Mouse (Mus musculus) embryonic stem cell, embryonic (primary cell): ENCODE measurements around the gene Gfod1.

ENCODE experiments used
- CTCF ChIA-PET, 4 experiments: fragments of 300-600 bp in 2 of 4; fragments of 350-600 bp in 2 of 4; sonication (Branson Sonifier 250); formaldehyde crosslinking; loops; one replicate each; lab custom pipeline; 2022; ENCODE audit warnings: inconsistent platforms in 2 of 4; lab: Charles Lee
- POLR2A ChIA-PET, 4 experiments: fragments of 300-600 bp in 2 of 4; fragments of 350-600 bp in 2 of 4; sonication (Branson Sonifier 250); formaldehyde crosslinking; loops; one replicate each; lab custom pipeline; 2022; ENCODE audit warnings: antibody characterized with exemption in 4 of 4, inconsistent platforms in 1 of 4; lab: Charles Lee

Gene Gfod1

GRCm38 (mm10) chr13:43286836-43287235, 17.1 kb downstream of the Gfod1 start:
- POLR2A ChIA-PET: interaction anchor here in 3 of 4 experiments (0.7 to 6.0 kb wide), 5 partner anchors 11 to 138 kb away, joined by 3 to 34 read pairs (median 3); no protein-coding TSS in a partner anchor
- CTCF ChIA-PET: interaction anchor here in 1 of 4 experiments (0.7 kb wide), 1 partner anchor 257 kb away, joined by 3 read pairs; no protein-coding TSS in a partner anchor

GRCm38 (mm10) chr13:43284711-43285151, 19.2 kb downstream of the Gfod1 start:
- ChIA-PET CTCF (interaction anchor here in 1 of 4 experiments (0.6 kb wide), 1 partner anchor 9 kb away, joined by 7 read pairs; no protein-coding TSS in a partner anchor), POLR2A (interaction anchor here in 3 of 4 experiments (0.6 to 6.0 kb wide), 3 partner anchors 11 to 247 kb away, joined by 6 to 34 read pairs (median 8); no protein-coding TSS in a partner anchor)

GRCm38 (mm10) chr13:43273906-43274305, 30.1 kb downstream of the Gfod1 start:
- POLR2A ChIA-PET: interaction anchor here in 2 of 4 experiments (0.5 to 7.9 kb wide), 4 partner anchors 13 to 59 kb away, joined by 3 to 34 read pairs (median 4); no protein-coding TSS in a partner anchor
- CTCF ChIA-PET: no interaction called here

- CTCF ChIA-PET: interaction anchor here in 1 of 4 experiments (0.9 kb wide), 1 partner anchor 71 kb away, joined by 4 read pairs; no protein-coding TSS in a partner anchor
- POLR2A ChIA-PET: interaction anchor here in 1 of 4 experiments (0.7 to 7.9 kb wide), 6 partner anchors 9 to 57 kb away, joined by 3 to 34 read pairs (median 4); no protein-coding TSS in a partner anchor
These were observed 31.5 kb downstream of the Gfod1 start for GRCm38 (mm10) chr13:43272303-43273135.

- CTCF ChIA-PET: interaction anchor here in 2 of 4 experiments (0.9 to 1.7 kb wide), 2 partner anchors 46 to 70 kb away, joined by 4 to 6 read pairs; no protein-coding TSS in a partner anchor
- POLR2A ChIA-PET: interaction anchor here in 3 of 4 experiments (0.5 to 7.9 kb wide), 5 partner anchors 10 to 659 kb away, joined by 3 to 34 read pairs (median 7); no protein-coding TSS in a partner anchor
These were observed 32.5 kb downstream of the Gfod1 start for GRCm38 (mm10) chr13:43271481-43271880.

- ChIA-PET CTCF (interaction anchor here in 1 of 4 experiments (0.9 to 1.7 kb wide), 2 partner anchors 45 to 70 kb away, joined by 3 to 6 read pairs; no protein-coding TSS in a partner anchor), POLR2A (interaction anchor here in 1 of 4 experiments (0.5 to 7.9 kb wide), 4 partner anchors 9 to 27 kb away, joined by 3 to 34 read pairs (median 6); no protein-coding TSS in a partner anchor)
These were observed 33.8 kb downstream of the Gfod1 start for GRCm38 (mm10) chr13:43270220-43270597.

- ChIA-PET CTCF (interaction anchor here in 1 of 4 experiments (0.9 to 1.7 kb wide), 2 partner anchors 45 to 70 kb away, joined by 3 to 6 read pairs; no protein-coding TSS in a partner anchor), POLR2A (interaction anchor here in 1 of 4 experiments (0.5 to 7.9 kb wide), 4 partner anchors 8 to 27 kb away, joined by 3 to 34 read pairs (median 6); no protein-coding TSS in a partner anchor)
These were observed 34.3 kb downstream of the Gfod1 start for GRCm38 (mm10) chr13:43269460-43270219.

- ChIA-PET POLR2A (interaction anchor here in 2 of 4 experiments (0.7 to 1.1 kb wide), 2 partner anchors 11 to 89 kb away, joined by 3 read pairs; no protein-coding TSS in a partner anchor), CTCF (interaction anchor here in 2 of 4 experiments (0.6 to 0.9 kb wide), 2 partner anchors 56 to 69 kb away, joined by 4 read pairs; no protein-coding TSS in a partner anchor)
These were observed 35.2 kb downstream of the Gfod1 start for GRCm38 (mm10) chr13:43268539-43269327.

GRCm38 (mm10) chr13:43267902-43268301, 36.1 kb downstream of the Gfod1 start:
- POLR2A ChIA-PET: interaction anchor here in 2 of 4 experiments (0.7 to 1.1 kb wide), 2 partner anchors 10 to 88 kb away, joined by 3 read pairs; no protein-coding TSS in a partner anchor
- CTCF ChIA-PET: interaction anchor here in 2 of 4 experiments (0.6 to 0.9 kb wide), 2 partner anchors 55 to 68 kb away, joined by 4 read pairs; no protein-coding TSS in a partner anchor

GRCm38 (mm10) chr13:43267216-43267615, 36.8 kb downstream of the Gfod1 start:
- ChIA-PET POLR2A (no interaction called here), CTCF (no interaction called here)

- POLR2A ChIA-PET: no interaction called here
- CTCF ChIA-PET: interaction anchor here in 1 of 4 experiments (0.6 kb wide), 2 partner anchors 27 to 55 kb away, joined by 3 read pairs; no protein-coding TSS in a partner anchor
These were observed 37.6 kb downstream of the Gfod1 start for GRCm38 (mm10) chr13:43266333-43266732.

GRCm38 (mm10) chr13:43265116-43265515, 38.9 kb downstream of the Gfod1 start:
- CTCF ChIA-PET: no interaction called here
- POLR2A ChIA-PET: interaction anchor here in 1 of 4 experiments (1.5 kb wide), 1 partner anchor 81 kb away, joined by 3 read pairs; no protein-coding TSS in a partner anchor

- CTCF ChIA-PET: interaction anchor here in 1 of 4 experiments (1.3 kb wide), 1 partner anchor 69 kb away, joined by 3 read pairs; no protein-coding TSS in a partner anchor
- POLR2A ChIA-PET: interaction anchor here in 2 of 4 experiments (0.7 to 1.5 kb wide), 3 partner anchors 9 to 48 kb away, joined by 3 to 4 read pairs (median 3); no protein-coding TSS in a partner anchor
These were observed 40.3 kb downstream of the Gfod1 start for GRCm38 (mm10) chr13:43263646-43264045.

- ChIA-PET CTCF (no interaction called here), POLR2A (interaction anchor here in 2 of 4 experiments (1.0 to 2.5 kb wide), 3 partner anchors 9 to 47 kb away, joined by 3 to 9 read pairs (median 4); no protein-coding TSS in a partner anchor)
These were observed 41.7 kb downstream of the Gfod1 start for GRCm38 (mm10) chr13:43262114-43262739.

GRCm38 (mm10) chr13:43261287-43261686, 42.7 kb downstream of the Gfod1 start:
- POLR2A ChIA-PET: interaction anchor here in 3 of 4 experiments (0.6 to 2.5 kb wide), 10 partner anchors 10 to 483 kb away, joined by 3 to 9 read pairs (median 4); partner anchors contain the start of genes Gfod1 (in 1 of the 3) and Nol7 (in 1 of the 3)
- CTCF ChIA-PET: interaction anchor here (0.6 to 1.3 kb wide), 12 partner anchors 25 to 385 kb away, joined by 3 to 9 read pairs (median 3); no protein-coding TSS in a partner anchor

GRCm38 (mm10) chr13:43260731-43261130, 43.2 kb downstream of the Gfod1 start:
- POLR2A ChIA-PET: interaction anchor here (0.6 to 2.5 kb wide), 9 partner anchors 10 to 663 kb away, joined by 3 to 9 read pairs (median 3); partner anchors contain the start of genes Gfod1 (in 1 of the 4) and Nol7 (in 1 of the 4)
- CTCF ChIA-PET: interaction anchor here in 3 of 4 experiments (0.6 to 1.3 kb wide), 10 partner anchors 24 to 385 kb away, joined by 3 to 9 read pairs (median 3); no protein-coding TSS in a partner anchor
